Mouse (Mus musculus): ENCODE results near the gene Tmed6. TPM values are rescaled to one million over a fixed set of nuclear protein-coding genes. Genes with fewer than 3 reads are reported as not detected.

Gene Tmed6
- polyA plus RNA-seq, 1 experiment from 2014 or later, result not detected

DNA sequence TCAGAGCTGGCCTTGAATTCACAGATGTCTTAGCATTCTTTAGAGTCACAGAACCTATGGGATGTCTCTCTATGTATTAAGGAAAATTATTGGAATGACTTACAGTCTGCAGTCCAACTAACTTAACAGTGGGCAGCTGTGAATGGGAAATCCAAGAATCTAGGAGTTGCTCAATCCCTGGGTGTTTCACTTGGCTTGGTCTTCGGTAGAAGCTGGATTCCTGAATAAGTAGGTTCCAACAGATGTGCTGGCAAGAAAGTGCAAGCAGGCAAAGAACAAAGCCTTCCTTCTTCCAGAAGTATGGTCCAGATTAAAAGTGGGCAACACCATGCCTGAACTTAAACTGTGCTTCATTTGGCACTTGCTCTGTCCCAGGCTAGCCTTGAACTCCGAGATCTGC, 35.2 kb upstream of the Tmed6 start:
- H3K4me3 ChIP-seq, result no peak overlapping the region
- no peaks in the 10 kb centered on the region for H3K27me3 ChIP-seq
- peaks cover 8% of the 10 kb centered on the region for H3K4me1 ChIP-seq (replicated peaks)
- no peak overlapping the region for H3K4me2 ChIP-seq
- no peak overlapping the region for H3K27ac ChIP-seq (replicated peaks)
- 92% methylated on average over 2 of the region's 2 CpGs for WGBS
- H3K9me3 ChIP-seq, result no peaks in the 10 kb centered on the region
- no peak overlapping the region for H3K9ac ChIP-seq
- no peaks in the 10 kb centered on the region for H3K36me3 ChIP-seq
- no peak for ATAC-seq (ENCODE audit: low FRiP score, low read depth)

DNA sequence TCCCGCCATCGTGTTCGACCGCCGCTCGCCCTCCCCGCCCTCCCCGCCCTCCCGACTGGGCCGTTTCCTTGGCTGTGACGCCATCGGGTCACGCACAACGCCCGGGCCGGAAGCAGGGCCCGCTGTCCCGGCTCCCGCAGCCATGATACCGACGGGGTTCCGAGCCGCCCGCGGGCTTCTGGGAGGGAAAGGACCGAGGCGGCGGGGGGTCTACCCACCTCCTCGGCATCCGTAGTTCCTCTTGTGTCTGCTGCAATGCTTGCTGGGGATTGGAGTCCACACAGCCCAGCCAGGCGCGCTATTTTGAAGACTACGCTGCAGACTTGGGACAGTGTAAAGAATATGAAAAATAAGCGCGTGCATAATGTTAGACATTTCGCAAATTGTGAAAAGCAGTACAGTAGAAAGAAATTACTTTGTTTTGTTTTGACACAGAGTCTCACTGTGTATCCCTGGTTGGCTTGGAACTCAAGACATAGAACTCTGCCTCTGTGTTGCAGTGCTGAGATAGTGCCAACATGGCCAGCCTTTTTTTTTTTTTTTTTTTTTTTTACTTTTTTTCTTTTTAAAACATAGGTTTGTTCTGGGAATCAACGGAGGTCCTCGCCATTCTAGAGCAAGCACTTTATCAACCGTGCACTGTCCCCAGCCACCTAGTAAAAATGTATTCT, 31.1 kb upstream of the Tmed6 start, which contains the start of gene Terf2:
Terf2 (minus strand) TSS at position 182 of the 671 bp plus-strand sequence.
- ATAC-seq (ENCODE audit: low FRiP score, low read depth), result peak; percentile 97

DNA sequence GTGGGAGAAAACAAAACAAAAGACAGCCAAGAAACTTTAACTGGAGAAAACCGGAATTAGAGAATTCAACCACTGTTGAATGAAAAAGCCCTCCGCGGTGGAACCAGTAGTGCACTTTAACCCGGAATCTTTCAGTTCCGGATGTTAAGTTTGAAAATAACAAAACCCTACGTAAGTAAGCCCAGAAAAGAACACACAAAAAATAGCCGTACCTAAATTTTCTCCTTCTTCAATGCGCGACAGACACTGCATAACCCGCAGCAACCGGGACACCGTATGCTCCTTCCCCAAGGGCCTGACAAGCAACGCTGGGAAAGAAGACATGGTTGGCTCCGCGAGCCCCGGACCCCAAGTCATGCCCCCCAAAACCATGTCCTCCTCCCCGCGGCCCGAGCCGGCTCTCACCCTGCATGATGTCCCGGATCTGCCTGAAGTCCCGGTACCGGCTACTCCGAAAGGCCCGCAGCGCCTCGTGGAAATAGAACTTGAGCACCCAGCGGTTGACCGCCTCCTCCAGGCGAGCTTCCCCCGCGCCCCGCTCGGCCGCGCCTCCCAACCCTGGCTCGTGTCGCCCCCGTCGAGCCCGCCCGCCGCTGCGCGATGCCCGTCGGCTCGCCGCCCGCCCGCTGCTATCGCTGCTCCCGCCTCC, 30.4 kb upstream of the Tmed6 start:
- Histone ChIP-seq H3K27me3 (no peaks in the 10 kb centered on the region), H3K9ac (peak overlapping the region; percentile 92), H3K27ac (replicated peaks) (peak overlapping the region; percentile 89), H3K4me1 (replicated peaks) (peaks cover 28% of the 10 kb centered on the region), H3K4me3 (peak overlapping the region; percentile 96), H3K36me3 (0 out of 2 replicates have a peak, but pooled peaks cover 16% of the 10 kb centered on the region), H3K4me2 (peak overlapping the region; percentile 61), H3K9me3 (no peaks in the 10 kb centered on the region)
- WGBS, result under 1% methylated on average over 49 of the region's 53 CpGs
- no peak; the same call in none of the 2 replicates for ATAC-seq (ENCODE audit: low FRiP score, low read depth)

More for the DNA sequence above, 31.1 kb upstream of the Tmed6 start, which contains the start of gene Terf2:
- Histone ChIP-seq H3K27ac (replicated peaks) (peak within 1 kb of the TSS; percentile 89), H3K9ac (peak within 1 kb of the TSS; percentile 92), H3K36me3 (0 out of 2 replicates have a peak, but pooled peaks cover 12% of the 10 kb centered on the region), H3K4me1 (replicated peaks) (peaks cover 28% of the 10 kb centered on the region), H3K4me2 (peak within 1 kb of the TSS; percentile 61), H3K27me3 (no peaks in the 10 kb centered on the region), H3K9me3 (no peaks in the 10 kb centered on the region), H3K4me3 (peak within 1 kb of the TSS; percentile 96)
- 5% methylated on average over 32 of the region's 39 CpGs for WGBS

DNA sequence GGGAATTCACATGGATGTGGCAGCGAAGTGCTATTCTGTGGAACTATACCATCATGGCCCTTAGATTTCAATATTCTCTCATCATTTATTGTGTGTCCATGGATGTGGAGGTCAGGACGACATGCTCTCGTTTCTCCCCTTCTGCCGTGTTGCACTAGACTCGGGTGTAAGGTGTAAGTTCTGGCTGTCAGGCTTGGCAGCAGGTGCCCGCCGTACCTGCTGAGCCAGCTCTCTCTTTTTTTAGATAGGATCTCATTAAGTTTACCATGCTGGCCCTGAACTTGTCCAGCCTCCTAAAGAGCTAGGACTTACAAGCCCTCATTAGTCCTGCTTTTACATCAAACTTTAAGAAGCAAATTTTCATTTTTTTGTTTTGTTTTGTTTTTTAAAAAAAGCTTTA, 25.1 kb upstream of the Tmed6 start:
- 94% methylated on average over 7 of the region's 7 CpGs for WGBS
- no peak overlapping the region for H3K4me2 ChIP-seq
- H3K36me3 ChIP-seq, result peaks cover 42% of the 10 kb centered on the region

DNA sequence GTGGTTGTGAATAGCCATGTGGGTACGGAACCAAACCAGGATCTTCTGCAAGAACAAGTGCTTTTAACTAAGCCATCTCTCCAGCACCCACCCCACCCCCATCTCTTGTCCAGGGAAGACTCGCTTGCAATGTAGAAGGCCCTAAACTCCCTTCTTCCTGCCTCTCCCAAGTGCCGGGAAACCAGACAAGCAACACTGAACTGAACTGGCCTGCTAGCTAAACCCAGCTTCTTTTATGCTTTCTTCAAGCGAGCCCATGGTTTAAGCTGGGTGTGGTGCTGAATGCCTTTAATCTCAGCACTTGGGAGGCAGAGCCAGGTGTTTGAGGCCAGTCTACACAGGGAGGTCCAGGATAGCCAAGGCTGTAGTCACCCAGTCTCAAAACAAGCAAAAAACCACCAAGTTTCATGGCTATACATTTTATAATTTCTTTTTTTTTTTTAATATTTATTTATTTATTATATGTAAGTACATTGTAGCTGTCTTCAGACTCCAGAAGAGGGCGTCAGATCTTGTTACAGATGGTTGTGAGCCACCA, 23.2 kb upstream of the Tmed6 start:
- H3K36me3 ChIP-seq, result peaks cover 44% of the 10 kb centered on the region
- no peak for ATAC-seq (ENCODE audit: low FRiP score, low read depth)
- H3K27ac ChIP-seq (replicated peaks), result no peak overlapping the region
- H3K4me3 ChIP-seq, result no peak overlapping the region
- no peak overlapping the region for H3K4me2 ChIP-seq
- no peaks in the 10 kb centered on the region for H3K9me3 ChIP-seq
- H3K27me3 ChIP-seq, result no peaks in the 10 kb centered on the region
- no peak overlapping the region for H3K9ac ChIP-seq
- H3K4me1 ChIP-seq (replicated peaks), result no peaks in the 10 kb centered on the region
- 96% methylated on average over 5 of the region's 5 CpGs for WGBS

More for the DNA sequence above, 25.1 kb upstream of the Tmed6 start:
- no peak overlapping the region for H3K4me3 ChIP-seq
- peaks cover 19% of the 10 kb centered on the region for H3K4me1 ChIP-seq (replicated peaks)
- ATAC-seq (ENCODE audit: low FRiP score, low read depth), result no peak
- no peaks in the 10 kb centered on the region for H3K27me3 ChIP-seq
- no peak overlapping the region for H3K27ac ChIP-seq (replicated peaks)
- H3K9ac ChIP-seq, result no peak overlapping the region
- H3K9me3 ChIP-seq, result no peaks in the 10 kb centered on the region

DNA sequence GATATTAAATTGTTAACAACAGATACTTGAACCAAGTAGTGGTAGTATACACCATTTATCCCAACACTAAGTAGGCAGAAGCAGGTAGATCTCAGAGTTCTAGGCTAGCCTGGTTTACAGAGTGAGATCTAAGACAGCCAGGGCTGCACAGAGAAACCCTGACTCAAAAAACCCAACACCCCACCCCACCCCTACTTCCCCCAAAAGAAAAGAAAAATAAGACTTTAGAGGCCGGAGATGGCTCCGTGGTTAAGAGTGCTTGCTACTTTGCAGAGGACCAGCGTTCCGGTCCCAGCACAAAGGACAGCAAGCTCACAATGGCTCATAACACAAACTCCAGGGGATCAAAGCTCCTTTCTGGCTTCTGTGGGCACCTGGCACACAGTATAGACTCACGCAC, 20.6 kb upstream of the Tmed6 start:
- WGBS, result over 99% methylated on average over 5 of the region's 5 CpGs

DNA sequence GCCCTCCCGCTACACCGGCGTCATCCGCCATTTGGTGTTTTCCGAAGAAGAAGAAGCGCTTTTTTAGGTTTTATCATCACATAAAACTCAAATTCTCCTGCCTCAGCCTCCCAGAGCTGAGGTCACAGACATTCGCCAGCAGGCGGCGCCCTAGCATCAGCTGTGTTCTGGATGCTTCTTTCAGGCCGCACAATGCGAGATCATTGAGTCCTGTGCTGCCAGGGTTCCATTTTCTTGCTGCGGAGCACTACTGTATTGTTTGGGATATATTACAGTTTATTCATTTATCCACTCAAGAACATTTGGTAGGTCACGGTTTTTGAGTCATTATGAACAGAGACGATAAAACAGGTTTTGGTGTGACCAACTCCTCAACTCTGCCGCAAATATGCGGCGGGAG, 19.9 kb upstream of the Tmed6 start:
- no peak overlapping the region for H3K4me2 ChIP-seq
- peaks cover 53% of the 10 kb centered on the region for H3K36me3 ChIP-seq
- no peak overlapping the region for H3K27ac ChIP-seq (replicated peaks)
- no peaks in the 10 kb centered on the region for H3K4me1 ChIP-seq (replicated peaks)
- no peak overlapping the region for H3K4me3 ChIP-seq
- no peak for ATAC-seq (ENCODE audit: low FRiP score, low read depth)
- no peak overlapping the region for H3K9ac ChIP-seq
- H3K27me3 ChIP-seq, result no peaks in the 10 kb centered on the region
- WGBS, result 98% methylated on average over 17 of the region's 17 CpGs
- H3K9me3 ChIP-seq, result no peaks in the 10 kb centered on the region

More for the DNA sequence above, 20.6 kb upstream of the Tmed6 start:
- H3K9ac ChIP-seq, result no peak overlapping the region
- peaks cover 49% of the 10 kb centered on the region for H3K36me3 ChIP-seq
- H3K27ac ChIP-seq (replicated peaks), result no peak overlapping the region
- H3K4me2 ChIP-seq, result no peak overlapping the region
- H3K4me3 ChIP-seq, result no peak overlapping the region
- no peaks in the 10 kb centered on the region for H3K4me1 ChIP-seq (replicated peaks)
- H3K27me3 ChIP-seq, result no peaks in the 10 kb centered on the region
- H3K9me3 ChIP-seq, result no peaks in the 10 kb centered on the region
- no peak for ATAC-seq (ENCODE audit: low FRiP score, low read depth)

DNA sequence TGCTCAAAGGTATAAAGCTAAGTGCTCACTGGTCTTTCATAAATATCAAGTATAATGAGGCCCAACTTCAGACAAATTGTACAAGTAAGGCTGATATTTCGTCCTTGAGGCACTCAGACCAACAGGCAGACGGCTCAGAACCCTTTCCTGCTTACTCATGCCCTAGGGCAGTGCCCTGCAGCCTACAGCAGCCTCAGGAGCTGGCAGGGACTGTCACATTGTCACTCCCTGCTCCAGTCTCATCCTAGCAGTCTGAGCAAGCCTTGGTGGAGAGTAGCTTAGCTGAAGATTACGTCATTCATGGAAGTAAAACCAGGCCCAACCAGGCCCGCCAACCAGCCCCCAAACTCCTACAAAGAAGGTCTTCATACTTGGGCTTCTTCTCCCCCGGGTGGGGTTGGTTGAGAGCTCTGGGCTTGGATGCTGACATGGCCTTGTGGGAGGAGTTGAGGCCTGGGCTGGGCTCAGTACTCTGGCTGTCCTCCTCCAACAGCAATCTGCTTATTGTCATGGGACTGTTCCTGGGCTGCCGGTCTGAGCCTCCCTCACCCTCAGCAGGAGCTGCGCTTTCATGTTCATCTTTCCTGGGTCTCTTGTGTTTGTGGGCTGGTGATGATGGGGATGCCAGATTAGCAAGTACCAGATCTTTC, 10.9 kb upstream of the Tmed6 start:
- no peak for ATAC-seq (ENCODE audit: low FRiP score, low read depth)
- Histone ChIP-seq H3K4me1 (replicated peaks) (no peaks in the 10 kb centered on the region), H3K4me3 (no peak overlapping the region), H3K36me3 (peaks cover 75% of the 10 kb centered on the region), H3K9ac (no peak overlapping the region), H3K9me3 (no peaks in the 10 kb centered on the region), H3K4me2 (no peak overlapping the region), H3K27ac (replicated peaks) (no peak overlapping the region), H3K27me3 (no peaks in the 10 kb centered on the region)
- 86% methylated on average over 7 of the region's 7 CpGs for WGBS

DNA sequence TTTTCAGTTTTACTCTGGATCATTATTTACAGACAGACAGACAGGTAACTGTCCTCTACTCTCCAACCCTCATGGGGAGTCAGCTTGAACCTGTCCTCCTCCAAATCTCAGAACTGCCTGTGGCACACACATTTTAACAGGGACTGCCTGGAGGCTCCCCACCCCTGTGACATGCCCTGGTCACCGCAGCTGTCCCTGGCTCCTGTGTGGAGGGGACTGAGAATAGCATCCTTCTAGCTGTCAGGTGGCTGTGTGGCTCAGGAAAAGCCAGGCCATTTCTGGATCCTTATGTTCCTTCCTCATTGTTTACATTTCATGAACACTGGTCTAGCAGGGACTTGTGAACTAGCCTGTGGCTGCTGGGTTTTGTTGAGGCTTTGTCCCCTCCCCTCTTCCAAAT, 8.7 kb upstream of the Tmed6 start:
- Histone ChIP-seq H3K27ac (replicated peaks) (no peak overlapping the region), H3K4me3 (no peak overlapping the region), H3K36me3 (peaks cover 72% of the 10 kb centered on the region), H3K9me3 (no peaks in the 10 kb centered on the region), H3K4me1 (replicated peaks) (no peaks in the 10 kb centered on the region), H3K4me2 (no peak overlapping the region), H3K27me3 (no peaks in the 10 kb centered on the region), H3K9ac (no peak overlapping the region)
- ATAC-seq (ENCODE audit: low FRiP score, low read depth), result no peak
- WGBS, result 92% methylated on average over 1 of the region's 1 CpGs

DNA sequence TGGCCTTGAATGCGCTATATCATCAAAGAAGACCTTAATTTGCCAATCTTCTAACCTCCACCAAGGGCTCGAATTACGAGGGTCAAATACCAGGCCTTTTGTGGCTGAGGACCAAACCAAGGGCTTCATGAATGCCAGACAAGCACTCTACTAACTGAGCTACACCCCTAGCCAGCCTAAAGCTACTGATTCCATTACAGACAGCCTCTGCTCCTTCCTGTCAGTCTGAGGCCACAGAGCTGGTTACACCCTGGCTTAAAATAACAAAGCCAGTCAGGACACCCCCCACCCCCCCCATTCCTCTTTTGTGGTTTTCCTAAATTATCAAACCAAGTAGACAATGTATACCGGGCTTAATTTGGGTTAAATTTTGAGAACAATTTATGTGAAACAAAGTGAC, 8.3 kb upstream of the Tmed6 start:
- no peak overlapping the region for H3K4me3 ChIP-seq
- no peak overlapping the region for H3K27ac ChIP-seq (replicated peaks)
- no peak overlapping the region for H3K4me2 ChIP-seq
- no peaks in the 10 kb centered on the region for H3K9me3 ChIP-seq
- no peak for ATAC-seq (ENCODE audit: low FRiP score, low read depth)
- WGBS, result 94% methylated on average over 4 of the region's 4 CpGs
- no peak overlapping the region for H3K9ac ChIP-seq
- H3K36me3 ChIP-seq, result peaks cover 70% of the 10 kb centered on the region
- no peaks in the 10 kb centered on the region for H3K27me3 ChIP-seq
- H3K4me1 ChIP-seq (replicated peaks), result no peaks in the 10 kb centered on the region

DNA sequence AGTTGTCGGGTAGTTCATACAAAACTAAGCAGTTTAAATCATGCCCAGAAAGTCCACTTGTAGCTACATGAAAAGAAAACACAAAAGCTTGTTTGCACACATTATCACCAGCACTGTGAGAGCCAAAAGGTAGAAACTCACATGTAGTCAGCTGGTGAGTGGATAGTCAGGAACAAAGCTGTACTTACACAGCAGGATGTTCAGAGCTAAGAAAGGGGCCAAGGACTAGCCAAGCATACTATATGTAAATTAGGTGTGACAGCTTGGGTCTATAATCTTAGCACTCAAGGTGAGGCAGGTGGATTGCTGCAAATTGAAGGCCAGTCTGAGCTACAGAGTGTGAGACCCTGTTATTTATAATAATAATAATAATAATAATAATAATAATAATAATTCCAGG, 2.8 kb downstream of the Tmed6 start:
- Histone ChIP-seq H3K27me3 (no peaks in the 10 kb centered on the region), H3K36me3 (peaks cover 20% of the 10 kb centered on the region), H3K4me2 (no peak overlapping the region), H3K4me3 (no peak overlapping the region), H3K27ac (replicated peaks) (no peak overlapping the region), H3K9ac (no peak overlapping the region), H3K9me3 (no peaks in the 10 kb centered on the region), H3K4me1 (replicated peaks) (peaks cover 10% of the 10 kb centered on the region)
- WGBS, result 97% methylated on average over 1 of the region's 1 CpGs
- no peak for ATAC-seq (ENCODE audit: low FRiP score, low read depth)

DNA sequence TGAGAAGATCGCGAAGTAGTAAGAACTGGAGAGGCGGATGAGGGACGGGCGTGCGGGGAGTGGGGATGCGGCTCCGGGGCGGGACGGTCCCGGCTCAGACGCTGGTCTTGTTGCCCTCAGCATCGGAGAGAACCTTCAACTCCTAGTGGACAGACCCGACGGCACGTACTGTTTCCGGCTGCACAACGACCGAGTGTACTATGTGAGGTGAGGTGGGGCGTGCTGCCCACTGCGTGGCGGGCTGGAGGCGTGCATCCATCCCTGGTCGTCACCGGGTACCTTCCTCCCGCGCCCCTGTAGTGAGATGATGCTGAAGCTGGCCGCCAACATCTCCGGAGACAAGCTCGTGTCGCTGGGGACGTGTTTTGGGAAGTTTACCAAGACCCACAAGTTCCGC, 8.5 kb downstream of the Tmed6 start:
- Histone ChIP-seq H3K4me1 (replicated peaks) (peaks cover 31% of the 10 kb centered on the region), H3K27ac (replicated peaks) (peak overlapping the region; percentile 63), H3K9me3 (no peaks in the 10 kb centered on the region), H3K9ac (peak overlapping the region; percentile 75), H3K36me3 (peaks cover 42% of the 10 kb centered on the region), H3K4me3 (peak overlapping the region; percentile 84), H3K4me2 (peak overlapping the region; percentile 92), H3K27me3 (no peaks in the 10 kb centered on the region)
- ATAC-seq (ENCODE audit: low FRiP score, low read depth), result no peak; the same call in 1 of the 2 replicates
- WGBS, result under 1% methylated on average over 33 of the region's 33 CpGs

All from hindbrain, embryonic 15.5 days (tissue).